Mouse (Mus musculus) embryonic facial prominence, embryonic 14.5 days (tissue): ENCODE results near the gene Nt5m. TPM values are rescaled to one million over a fixed set of nuclear protein-coding genes. Genes with fewer than 3 reads are reported as not detected.
A peak's percentile ranks its signal among the peaks of the same experiment; 100 is the strongest.

ENCODE experiments used
- ATAC-seq: fragments of 200-750 bp; cut with Nextera tagmentation; 2 replicates; pipeline ENCODE4 v1.8.0; 2017; ENCODE audit warnings: low read depth, moderate number of reproducible peaks, moderate TSS enrichment
- DNase-seq: peaks from one replicate; pipeline ENCODE4 v3.0.0-alpha.2; 2015; ENCODE audit warnings: low spot score
- H3K27ac ChIP-seq: fragments of 300-500 bp; sonication (generic); replicated peaks from 2 replicates; pipeline ENCODE4 v1.5.1; 2014; ENCODE audit warnings: low read depth, mild to moderate bottlenecking, low read length, moderate library complexity
- H3K27me3 ChIP-seq: fragments of 300-500 bp; sonication (generic); replicated peaks from 2 replicates; pipeline ENCODE4 v1.6.1; 2014; ENCODE audit warnings: low read length; ENCODE audit not compliant: control insufficient read depth, insufficient read depth
- H3K36me3 ChIP-seq: fragments of 300-500 bp; sonication (generic); 2 replicates; pipeline ENCODE4 v1.6.1; 2014; ENCODE audit warnings: low read length, mixed read lengths; ENCODE audit not compliant: control insufficient read depth, insufficient read depth
- H3K4me1 ChIP-seq: fragments of 300-500 bp; sonication (generic); 2 replicates; pipeline ENCODE4 v1.6.1; 2014; ENCODE audit warnings: antibody characterized with exemption, low read length; ENCODE audit not compliant: control insufficient read depth, insufficient read depth
- H3K4me2 ChIP-seq: fragments of 300-500 bp; sonication (generic); 2 replicates; pipeline ENCODE4 v1.6.1; 2014; ENCODE audit warnings: low read depth, mild to moderate bottlenecking, low read length, moderate library complexity, mixed read lengths
- H3K4me3 ChIP-seq: fragments of 300-500 bp; sonication (generic); 2 replicates; pipeline ENCODE4 v1.5.1; 2014; ENCODE audit warnings: low read depth, mild to moderate bottlenecking, low read length
- H3K9ac ChIP-seq: fragments of 300-500 bp; sonication (generic); 2 replicates; pipeline ENCODE4 v1.6.1; 2014; ENCODE audit warnings: low read depth, mild to moderate bottlenecking, low read length, moderate library complexity, mixed read lengths
- H3K9me3 ChIP-seq: fragments of 300-500 bp; sonication (generic); 2 replicates; pipeline ENCODE4 v1.6.1; 2016; ENCODE audit warnings: low read length; ENCODE audit not compliant: control insufficient read depth
- WGBS: fragments of 180-500 bp; shearing (Covaris S2); extraction: QIAGEN DNeasy Blood & Tissue Kit; methylation state at CpG from one replicate; pipeline ENCODE4 v1.1.7; 2014; 5-methylcytosine and 5-hydroxymethylcytosine counted together
- polyA plus RNA-seq: library from polyadenylated mRNA; unstranded; fragments of >200 nt; fragmentation: Nextera tagmentation; extraction: Ambion mirVana; gene quantifications from 2 replicates; pipeline ENCODE4 v1.2.1, GENCODE M21; 2014

Nt5m gene
- polyA plus RNA-seq, 1 experiment from 2014 or later: 34.6 TPM

DNA sequence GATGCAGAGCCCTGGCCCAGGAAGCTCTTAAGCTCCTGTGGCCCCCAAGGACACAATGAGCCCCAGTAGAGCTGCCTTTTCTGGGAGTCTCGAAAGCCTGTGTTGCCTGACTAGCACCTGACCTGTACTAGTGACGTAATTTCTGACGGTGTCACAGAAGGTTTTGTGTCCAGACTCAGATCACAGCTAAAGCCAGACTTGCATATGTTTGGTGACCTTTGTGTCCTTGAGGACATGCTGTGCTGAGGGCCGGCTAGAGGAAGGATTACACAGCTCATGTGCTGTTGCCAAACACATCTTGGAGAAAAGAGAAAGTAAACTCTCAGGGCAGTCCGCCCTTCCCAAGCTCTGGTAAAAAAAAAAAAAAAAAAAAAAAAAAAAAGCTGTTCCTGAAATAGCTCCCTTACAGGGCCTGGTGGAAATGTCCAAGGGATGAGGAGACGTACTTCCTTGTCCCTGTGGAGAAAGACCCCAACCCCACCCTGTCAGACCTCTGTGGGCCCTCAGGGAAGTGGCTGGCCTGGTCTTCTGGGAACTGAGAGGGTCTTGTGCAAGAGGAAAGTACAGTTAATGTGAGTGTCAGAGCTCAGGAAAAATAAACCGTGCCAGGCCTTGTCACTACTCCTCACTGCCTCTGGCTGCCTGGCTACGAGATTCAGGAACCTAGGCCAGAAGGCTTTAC is 62.9 kb downstream of the Nt5m start:
- H3K4me1 ChIP-seq: no peaks in the 10 kb centered on the region
- H3K9me3 ChIP-seq: no peaks in the 10 kb centered on the region
- H3K4me2 ChIP-seq: no peak overlapping the region
- H3K9ac ChIP-seq: no peak overlapping the region
- DNase-seq (peak; percentile 24), ATAC-seq (no peak)
- no peak overlapping the region for H3K4me3 ChIP-seq
- H3K27ac ChIP-seq: no peak overlapping the region; the same call in 1 of the 2 replicates
- WGBS: 54% methylated on average over 8 of the region's 8 CpGs
- no peaks in the 10 kb centered on the region for H3K36me3 ChIP-seq
- no peaks in the 10 kb centered on the region for H3K27me3 ChIP-seq

DNA sequence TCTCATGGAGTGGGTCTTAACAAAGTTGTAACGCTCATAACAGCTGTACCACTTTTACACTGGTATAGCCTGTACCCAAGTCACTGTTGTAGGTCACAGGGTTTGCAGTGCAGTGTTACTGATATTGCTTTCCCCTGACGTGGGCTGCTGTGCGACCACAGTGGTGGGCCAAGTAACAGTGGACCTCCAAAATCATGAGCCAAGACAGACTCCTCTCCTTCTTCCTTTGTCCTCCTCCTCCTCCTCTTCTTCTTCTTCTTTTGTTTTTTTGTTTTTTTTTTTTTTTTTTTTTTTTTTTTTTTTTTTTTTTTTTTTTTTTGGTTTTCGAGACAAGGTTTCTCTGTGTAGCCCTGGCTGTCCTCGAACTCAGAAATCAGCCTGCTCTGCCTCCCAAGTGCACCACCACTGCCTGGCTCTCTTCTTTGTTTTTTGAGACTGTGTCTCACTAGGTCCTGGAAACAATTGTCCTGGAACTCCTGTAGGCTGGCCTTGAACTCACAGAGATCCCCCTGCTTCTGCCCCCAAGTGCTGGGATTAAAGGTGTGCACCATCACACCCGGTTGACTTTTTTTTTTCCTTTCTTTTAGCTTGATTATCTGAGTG is 67.4 kb downstream of the Nt5m start:
- WGBS: 91% methylated on average over 6 of the region's 6 CpGs
- no peak overlapping the region for H3K4me2 ChIP-seq
- no peak for ATAC-seq
- H3K27me3 ChIP-seq: no peaks in the 10 kb centered on the region
- H3K4me1 ChIP-seq: no peaks in the 10 kb centered on the region
- DNase-seq: no peak
- H3K9ac ChIP-seq: no peak overlapping the region
- no peaks in the 10 kb centered on the region for H3K9me3 ChIP-seq
- no peak overlapping the region for H3K4me3 ChIP-seq
- H3K27ac ChIP-seq: no peak overlapping the region
- no peaks in the 10 kb centered on the region for H3K36me3 ChIP-seq

DNA sequence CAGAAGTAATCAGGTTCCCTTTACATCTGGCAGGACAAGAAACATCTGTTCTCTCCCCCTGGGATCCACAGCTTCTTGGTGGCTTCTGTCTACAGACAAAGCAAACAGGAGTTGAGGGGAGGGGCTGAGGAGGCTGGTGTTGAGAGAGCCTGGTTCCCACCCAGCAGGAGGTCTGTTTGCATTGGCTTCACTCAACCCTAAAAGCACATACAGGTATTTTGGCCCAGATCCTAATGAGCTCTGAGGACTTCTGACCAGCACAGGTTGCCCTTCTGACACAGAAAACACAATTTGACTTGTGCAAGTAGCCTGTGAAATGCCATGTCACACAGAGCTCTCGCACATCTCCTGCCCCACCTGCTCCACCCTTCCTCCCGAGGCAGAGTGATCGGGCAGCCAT is 69.2 kb downstream of the Nt5m start:
- Histone ChIP-seq H3K9ac (no peak overlapping the region), H3K9me3 (no peaks in the 10 kb centered on the region), H3K27ac (no peak overlapping the region), H3K36me3 (no peaks in the 10 kb centered on the region), H3K4me2 (no peak overlapping the region), H3K4me3 (no peak overlapping the region), H3K4me1 (no peaks in the 10 kb centered on the region), H3K27me3 (no peaks in the 10 kb centered on the region)
- 65% methylated on average over 3 of the region's 3 CpGs for whole genome bisulfite sequencing
- ATAC-seq: no peak
- DNase-seq: no peak

DNA sequence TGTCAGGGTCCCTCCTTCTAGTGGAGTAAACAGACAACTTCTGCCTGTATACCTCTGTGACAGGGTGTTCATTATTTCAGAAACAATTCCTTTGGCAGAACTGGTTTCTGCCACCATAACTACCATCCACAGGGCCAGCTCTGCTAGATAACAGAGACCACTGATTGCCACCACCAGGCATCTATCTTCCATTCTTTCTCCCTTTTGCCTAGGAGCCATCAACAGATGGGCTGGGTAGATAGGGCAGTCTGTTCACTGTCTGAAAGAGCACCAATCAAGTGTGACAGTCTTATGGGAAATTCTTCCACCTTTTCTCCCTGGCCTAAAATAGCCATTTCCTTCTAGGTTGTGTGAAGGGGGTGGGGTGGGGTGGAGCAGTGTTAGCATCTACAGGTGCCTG is 71.3 kb downstream of the Nt5m start:
- H3K4me3 ChIP-seq: no peak overlapping the region
- DNase-seq (no peak), ATAC-seq (no peak)
- H3K36me3 ChIP-seq: no peaks in the 10 kb centered on the region
- H3K27me3 ChIP-seq: no peaks in the 10 kb centered on the region
- H3K9me3 ChIP-seq: no peaks in the 10 kb centered on the region
- no peak overlapping the region for H3K4me2 ChIP-seq
- no peak overlapping the region for H3K9ac ChIP-seq
- no peak overlapping the region for H3K27ac ChIP-seq
- H3K4me1 ChIP-seq: no peaks in the 10 kb centered on the region

DNA sequence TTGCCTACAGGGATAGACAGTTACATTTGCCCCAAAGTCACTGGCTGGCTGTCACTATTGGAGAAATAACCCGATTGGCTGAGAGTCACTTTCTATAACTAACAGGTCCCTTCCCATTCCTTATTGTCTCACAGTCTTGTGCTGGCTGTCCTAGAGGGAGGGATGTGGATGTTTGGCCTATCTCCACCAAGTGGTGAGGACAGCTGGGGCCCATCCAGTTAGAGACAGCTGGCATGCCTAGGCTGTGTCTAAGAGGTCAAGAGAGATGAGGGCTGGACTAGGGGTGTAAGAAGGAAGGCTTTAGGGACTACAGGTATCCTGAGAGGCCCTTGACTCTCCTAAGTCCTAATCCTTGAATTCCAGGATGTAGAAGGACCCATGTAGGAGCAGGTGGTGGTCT is 72.3 kb downstream of the Nt5m start:
- ATAC-seq: no peak
- no peaks in the 10 kb centered on the region for H3K36me3 ChIP-seq
- no peak overlapping the region for H3K27ac ChIP-seq
- DNase-seq: no peak
- H3K4me1 ChIP-seq: no peaks in the 10 kb centered on the region
- no peak overlapping the region for H3K9ac ChIP-seq
- 74% methylated on average over 1 of the region's 1 CpGs for WGBS
- H3K4me3 ChIP-seq: no peak overlapping the region
- H3K4me2 ChIP-seq: no peak overlapping the region
- H3K27me3 ChIP-seq: no peaks in the 10 kb centered on the region
- H3K9me3 ChIP-seq: no peaks in the 10 kb centered on the region

DNA sequence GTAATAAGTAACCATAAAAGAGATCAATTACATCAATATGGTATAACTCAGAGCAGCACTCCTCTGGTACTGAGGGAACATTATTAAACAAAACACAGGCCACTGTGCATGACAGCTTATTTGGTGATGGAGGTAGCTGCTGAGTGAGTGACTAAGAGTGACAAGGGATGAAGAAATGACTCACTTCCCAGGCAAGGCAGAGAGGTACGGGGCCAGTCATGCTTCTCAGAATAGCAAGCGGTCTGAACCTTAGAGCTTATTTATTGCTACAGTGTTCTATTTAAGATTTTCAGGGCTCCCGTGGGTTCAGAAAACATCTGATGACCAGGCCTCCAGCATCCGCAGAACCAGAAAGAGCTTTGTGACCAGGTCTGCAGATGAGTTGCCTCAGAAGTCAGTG is 74.5 kb downstream of the Nt5m start:
- WGBS: 88% methylated on average over 4 of the region's 4 CpGs
- no peak for DNase-seq
- Histone ChIP-seq H3K27ac (no peak overlapping the region), H3K27me3 (no peaks in the 10 kb centered on the region), H3K36me3 (no peaks in the 10 kb centered on the region), H3K4me1 (no peaks in the 10 kb centered on the region), H3K9me3 (no peaks in the 10 kb centered on the region), H3K9ac (no peak overlapping the region), H3K4me2 (no peak overlapping the region), H3K4me3 (no peak overlapping the region)
- no peak for ATAC-seq

DNA sequence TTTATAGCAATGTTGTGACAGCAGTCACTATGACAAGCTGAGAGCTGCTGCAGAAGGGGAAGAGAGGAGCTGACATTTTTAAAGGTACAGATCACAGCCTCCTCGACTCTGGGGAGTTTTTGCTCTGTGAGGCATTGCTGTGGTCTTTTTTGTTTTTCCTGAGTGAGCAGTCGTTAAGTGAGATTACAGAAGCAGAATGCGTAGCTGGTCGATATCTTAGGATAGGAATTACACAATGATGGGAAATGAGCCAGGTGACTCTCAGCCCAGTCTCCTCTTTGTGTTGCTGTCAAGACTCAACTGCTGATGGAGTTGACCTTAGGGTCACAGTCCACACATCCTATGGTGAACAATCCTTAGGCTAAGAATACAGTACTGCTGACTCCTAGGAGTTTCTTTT is 78.8 kb downstream of the Nt5m start:
- Histone ChIP-seq H3K4me2 (no peak overlapping the region), H3K9me3 (no peaks in the 10 kb centered on the region), H3K36me3 (no peaks in the 10 kb centered on the region), H3K9ac (no peak overlapping the region), H3K4me1 (no peaks in the 10 kb centered on the region), H3K27ac (no peak overlapping the region), H3K27me3 (no peaks in the 10 kb centered on the region), H3K4me3 (no peak overlapping the region)
- no peak for ATAC-seq
- peak; percentile 32 for DNase-seq
- WGBS: 52% methylated on average over 4 of the region's 4 CpGs

DNA sequence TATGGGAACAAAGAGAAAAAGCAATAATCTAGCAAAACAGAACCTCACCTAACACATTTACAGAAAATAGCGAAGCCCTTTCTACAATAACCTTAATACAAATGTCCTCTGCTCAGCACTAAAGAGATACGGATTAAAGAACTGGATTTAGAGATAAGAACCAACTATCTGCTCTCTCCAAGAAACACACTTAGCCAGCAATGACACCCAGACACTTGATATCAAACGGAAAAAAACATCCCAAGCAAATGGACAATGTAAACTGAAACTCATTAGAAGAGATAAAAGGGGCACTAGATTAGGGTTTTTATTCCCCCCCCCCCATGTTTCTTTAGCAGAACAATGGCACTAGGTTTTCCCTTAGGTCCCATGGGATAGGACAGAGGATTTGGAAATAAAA is 80.2 kb downstream of the Nt5m start:
- H3K36me3 ChIP-seq: no peaks in the 10 kb centered on the region
- H3K27me3 ChIP-seq: no peaks in the 10 kb centered on the region
- H3K9ac ChIP-seq: no peak overlapping the region
- H3K27ac ChIP-seq: no peak overlapping the region
- no peaks in the 10 kb centered on the region for H3K9me3 ChIP-seq
- H3K4me1 ChIP-seq: no peaks in the 10 kb centered on the region
- H3K4me2 ChIP-seq: no peak overlapping the region
- WGBS: 68% methylated on average over 3 of the region's 3 CpGs
- DNase-seq (no peak), ATAC-seq (no peak)
- no peak overlapping the region for H3K4me3 ChIP-seq

DNA sequence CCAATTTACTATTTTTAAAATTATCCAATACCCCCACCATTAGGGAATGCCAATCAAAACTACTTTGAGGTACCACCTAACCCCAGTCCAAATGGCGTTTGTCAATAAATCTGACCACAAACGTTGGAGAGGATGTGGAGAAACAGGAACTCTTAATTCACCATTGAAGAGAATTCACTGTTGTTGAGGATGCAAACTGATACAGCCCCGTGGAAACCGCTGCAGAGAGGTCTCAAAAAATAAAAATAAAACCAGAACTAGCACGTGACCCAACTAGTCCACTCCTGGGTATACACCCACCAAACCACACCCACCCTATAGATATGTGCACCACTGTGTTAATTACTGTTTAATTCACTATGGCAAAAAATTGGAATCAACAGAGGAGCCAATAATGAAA is 81.1 kb downstream of the Nt5m start:
- H3K4me1 ChIP-seq: no peaks in the 10 kb centered on the region
- no peaks in the 10 kb centered on the region for H3K36me3 ChIP-seq
- no peaks in the 10 kb centered on the region for H3K27me3 ChIP-seq
- no peak overlapping the region for H3K27ac ChIP-seq
- ATAC-seq (no peak), DNase-seq (no peak)
- H3K9me3 ChIP-seq: no peaks in the 10 kb centered on the region
- H3K4me3 ChIP-seq: no peak overlapping the region
- H3K9ac ChIP-seq: no peak overlapping the region
- WGBS: 68% methylated on average over 5 of the region's 5 CpGs
- H3K4me2 ChIP-seq: no peak overlapping the region
